Mouse (Mus musculus) B cell, adult (primary cell): ENCODE results near the gene Dnaic2. TPM values are rescaled to one million over a fixed set of nuclear protein-coding genes. Genes with fewer than 3 reads are reported as not detected.

Experiments used
- total RNA-seq: library from RNA; stranded (reverse); gene quantifications from 4 replicates; pipeline ENCODE4 v1.2.4, GENCODE M21; 2023; ENCODE audit not compliant: inconsistent age

Gene Dnaic2
- 0.45 TPM in 1 of 4 replicates, not detected in the others for total RNA-seq

DNA sequence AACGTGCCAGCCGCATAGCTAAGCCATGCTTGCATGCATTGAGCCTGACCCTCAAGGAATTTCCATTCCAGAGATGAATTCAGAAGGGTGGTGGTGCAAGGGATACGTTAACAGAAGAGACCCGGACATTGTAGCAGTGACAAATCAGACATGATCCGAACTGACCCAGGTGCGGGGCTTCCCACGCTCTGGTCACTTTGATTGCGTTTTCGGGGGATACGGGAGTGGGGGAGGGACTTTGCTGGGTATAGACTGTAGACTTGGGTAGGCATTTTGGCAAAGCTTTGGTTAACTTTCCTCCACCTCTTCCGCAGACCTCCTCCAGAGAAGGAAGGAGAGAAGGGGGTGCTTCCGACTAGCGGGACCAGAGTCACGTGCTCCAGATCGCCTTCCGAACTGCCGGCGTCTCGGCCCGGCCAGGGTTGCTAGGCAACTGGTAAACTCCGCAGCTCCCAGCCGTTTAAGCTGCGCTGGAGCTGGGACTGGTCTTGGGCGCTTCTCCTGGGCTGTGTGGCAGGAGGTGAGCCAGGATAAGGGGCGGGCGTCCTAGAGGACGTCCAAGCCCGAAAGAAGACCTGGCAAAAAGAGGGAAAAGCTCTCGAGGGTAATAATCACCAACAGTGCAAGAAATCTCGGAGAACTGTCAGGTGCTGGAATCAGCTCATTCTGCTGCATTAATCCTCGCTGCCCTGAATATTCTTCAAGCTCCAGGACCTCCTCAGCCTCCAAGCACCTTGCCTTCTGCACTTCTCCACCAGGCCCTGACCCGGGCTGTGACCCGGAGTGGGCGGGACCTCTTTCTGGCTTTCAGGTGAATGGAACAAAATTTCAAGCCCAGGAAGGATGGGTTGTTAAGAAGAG is at the start of gene Dnaic2:
Gene Dnaic2 (plus strand): TSS at position 444 of the 861 bp plus-strand sequence.

GRCm38 (mm10) chr11:114764820-114765818 is 37.9 kb downstream of the Dnaic2 start, which contains the start of gene Kif19a:
Gene Kif19a (plus strand): TSS chr11:114765388.

GRCm38 (mm10) chr11:114795848-114796322 is 68.7 kb downstream of the Dnaic2 start, which contains the start of gene Btbd17:
Gene Btbd17 (minus strand): TSS chr11:114795945.

DNA sequence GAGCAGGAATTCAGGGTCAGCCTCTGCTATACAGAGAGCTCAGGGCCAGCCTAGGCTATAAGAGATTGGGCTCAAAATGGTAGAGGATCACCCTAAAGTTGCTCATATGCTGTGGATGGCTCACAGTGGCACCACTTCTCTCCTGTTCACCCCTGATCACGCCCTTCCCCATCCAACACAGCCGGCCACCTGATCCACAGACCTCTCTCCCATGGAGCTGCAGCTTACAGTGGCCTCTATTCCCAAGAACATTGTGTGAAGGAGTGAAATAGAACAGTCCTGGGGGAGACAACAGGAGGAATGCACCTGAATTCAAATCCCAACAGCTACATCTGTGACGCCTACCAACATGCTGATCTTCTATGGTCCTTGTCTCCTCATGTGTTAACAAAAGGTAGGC is 71.4 kb downstream of the Dnaic2 start, which contains the start of gene Gpr142:
Gene Gpr142 (plus strand): TSS at position 301 of the 400 bp plus-strand sequence.

Other genes with a start within 250 kb of the Dnaic2 start
- 2,143 to 2,270 TPM (median 2,172 TPM) in 4 replicates for gene Rpl38, start 58.9 kb upstream of the Dnaic2 start, total RNA-seq
- 2.1 to 3.4 TPM (median 2.7 TPM) in 4 replicates for gene Ttyh2, start 52.0 kb upstream of the Dnaic2 start, total RNA-seq
- gene Kif19a, start 38.0 kb downstream of the Dnaic2 start, total RNA-seq: 2.6 to 4.0 TPM (median 3.7 TPM) in 4 replicates
- gene Btbd17, start 68.5 kb downstream of the Dnaic2 start, total RNA-seq: not detected in 4 replicates
- not detected in 4 replicates for gene Gpr142, start 71.5 kb downstream of the Dnaic2 start, total RNA-seq
- 0.16 TPM in 1 of 4 replicates, not detected in the others for gene Gprc5c, start 123.7 kb downstream of the Dnaic2 start, total RNA-seq
- 0.71 to 1.3 TPM (median 0.95 TPM) in 4 replicates for gene Cd300a, start 162.6 kb downstream of the Dnaic2 start, total RNA-seq
- 0.26 to 1.3 TPM in 2 of 4 replicates, not detected in the others for gene Cd300lb, start 207.0 kb downstream of the Dnaic2 start, total RNA-seq
- not detected in 4 replicates for gene Cd300c, start 241.7 kb downstream of the Dnaic2 start, total RNA-seq